Comparison of ENCODE assay signal across 8 mouse cellular contexts in the genomic region with DNA sequence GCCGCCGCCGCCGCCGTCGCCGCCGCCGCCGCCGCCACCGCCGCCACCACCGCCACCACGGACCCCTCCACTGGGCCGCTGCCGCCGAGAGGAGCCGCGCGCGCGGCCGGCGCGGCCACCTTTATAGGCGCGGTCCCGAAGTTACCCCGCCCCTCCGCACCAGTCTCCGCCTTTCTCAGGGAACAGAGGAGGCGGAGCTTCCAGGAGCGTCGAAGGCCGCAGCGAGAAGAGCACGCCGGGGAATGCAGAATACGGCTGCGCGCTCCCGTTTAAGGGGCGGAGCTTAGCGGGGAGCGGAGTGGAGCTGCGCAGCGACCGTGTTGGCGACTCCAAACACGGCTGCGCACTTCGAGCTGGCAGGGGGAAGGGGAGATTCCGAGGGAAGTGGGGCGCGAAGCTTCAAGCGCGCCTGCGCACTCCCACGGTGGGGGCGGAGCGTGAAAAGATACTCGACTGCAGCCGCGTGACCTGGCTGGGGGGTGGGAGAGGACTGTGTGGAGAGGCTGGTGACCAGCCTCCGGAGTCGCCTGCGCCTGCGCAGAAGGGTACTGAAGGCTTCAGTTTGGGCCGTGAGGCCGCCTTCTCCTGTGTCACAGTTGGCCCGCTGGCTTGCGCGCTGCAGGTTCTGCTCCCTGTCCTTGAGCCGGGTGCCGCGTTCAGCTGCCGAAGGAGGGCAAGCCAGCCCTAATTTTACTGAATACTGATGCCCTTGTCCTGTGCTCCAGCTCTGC. TPM values are rescaled to one million over a fixed set of nuclear protein-coding genes. Genes with fewer than 3 reads are reported as not detected.
A peak's percentile ranks its signal among the peaks of the same experiment; 100 is the strongest.
DNase-seq lines count a peak whose midpoint lies in the region; ATAC-seq lines count a peak whose summit lies in the region.

No protein-coding gene starts in this region.

- H3K9me3 ChIP-seq in hindbrain, embryonic 16.5 days (ENCODE audit: control insufficient read depth, low read length), result no peaks in the 10 kb centered on the region

- H3K4me3 ChIP-seq in hindbrain, embryonic 16.5 days (ENCODE audit: low read length), result peak overlapping the region; percentile 94
- H3K4me3 ChIP-seq in macrophage (ENCODE audit: inconsistent target), result peak overlapping the region; percentile 74

- peak; percentile 94 for ATAC-seq in hindbrain, embryonic 16.5 days

- peak overlapping the region; percentile 91 for H3K4me2 ChIP-seq in hindbrain, embryonic 16.5 days (ENCODE audit: low read length)

- H3K79me2 ChIP-seq in macrophage (ENCODE audit: inconsistent target), result peaks cover 44% of the 10 kb centered on the region

- peak overlapping the region; percentile 95 for H3K27ac ChIP-seq in hindbrain, embryonic 16.5 days (ENCODE audit: low read depth, low read length)
- peak overlapping the region; percentile 100 for H3K27ac ChIP-seq in macrophage

- H3K27me3 ChIP-seq in hindbrain, embryonic 16.5 days (replicated peaks; ENCODE audit: control insufficient read depth, insufficient read depth, low read length), result no peaks in the 10 kb centered on the region

- H3K9ac ChIP-seq in hindbrain, embryonic 16.5 days (ENCODE audit: low read depth, low read length), result peak overlapping the region; percentile 98

- WGBS in hindbrain, embryonic 16.5 days, result under 1% methylated on average over 60 of the region's 78 CpGs
- 1% methylated on average over 75 of the region's 78 CpGs for WGBS in macrophage (ENCODE audit: missing documents)

- peaks cover 4% of the 10 kb centered on the region for H3K36me3 ChIP-seq in hindbrain, embryonic 16.5 days (ENCODE audit: control insufficient read depth, insufficient read depth, low read length)
- H3K36me3 ChIP-seq in macrophage (ENCODE audit: inconsistent target), result peaks cover 14% of the 10 kb centered on the region

- peaks cover 54% of the 10 kb centered on the region for H3K4me1 ChIP-seq in hindbrain, embryonic 16.5 days (ENCODE audit: control insufficient read depth, insufficient read depth, low read depth, low read length)

- peak; percentile 100 for DNase-seq in T-cell, adult 2 months (ENCODE audit: low spot score)
- DNase-seq in cerebellum, postnatal 36 days, result peak; percentile 99 to 100
- peak; percentile 99 for DNase-seq in frontal cortex, postnatal 36 days (ENCODE audit: low spot score in 2 of 2)
- DNase-seq in left cerebral cortex, adult 18-20 months (ENCODE audit: low spot score in 2 of 2), result peak; percentile 99
- peak; percentile 99 for DNase-seq in right cerebral cortex, adult 18-20 months
- peak; percentile 99 for DNase-seq in urinary bladder, postnatal 10 days (ENCODE audit: low spot score)

RNA-seq across cellular contexts. Expression of a gene that starts 1.5 kb away (rescaled TPM):
- 35.6 and 55.7 TPM in 2 replicates for polyA plus RNA-seq in hindbrain, embryonic 16.5 days (2015; fragmentation: Nextera tagmentation; extraction: Ambion mirVana)
- total RNA-seq in left cerebral cortex, adult 18-20 months (2021), result 10 to 100 TPM; 43.3 to 47.7 TPM
- 100 to 1,000 TPM in 1 of 26 experiments, 10 to 100 TPM in 22, 1 to 10 TPM in 3; 7.0 to 106 (median 37.3) TPM for total RNA-seq in macrophage (2018; cell fraction: chromatin; rRNA removed)
- 100 to 1,000 TPM in 18 of 26 experiments, 10 to 100 TPM in 8; 59.8 to 198 (median 116) TPM for total RNA-seq in macrophage (2018; cell fraction: cytosol; rRNA removed)
- total RNA-seq in macrophage (2018; cell fraction: nucleus; rRNA removed), result 100 to 1,000 TPM in 2 of 26 experiments, 10 to 100 TPM in 24; 19.5 to 123 (median 68.6) TPM
- polyA plus RNA-seq in macrophage (2018), result 75.7 to 134 TPM (median 82.8 TPM) in 3 replicates

RNA-seq across cellular contexts. Expression of a gene that starts 19.5 kb away (rescaled TPM):
- polyA plus RNA-seq in hindbrain, embryonic 16.5 days (2015; fragmentation: Nextera tagmentation; extraction: Ambion mirVana), result 21.2 and 83.2 TPM in 2 replicates
- 10 to 100 TPM; 87.6 to 93.8 TPM for total RNA-seq in left cerebral cortex, adult 18-20 months (2021)
- 10 to 100 TPM in 15 of 26 experiments, 1 to 10 TPM in 11; 1.8 to 28.3 (median 14.1) TPM for total RNA-seq in macrophage (2018; cell fraction: chromatin; rRNA removed)
- 10 to 100 TPM; 15.2 to 30.1 (median 24.2) TPM for total RNA-seq in macrophage (2018; cell fraction: cytosol; rRNA removed)
- total RNA-seq in macrophage (2018; cell fraction: nucleus; rRNA removed), result 10 to 100 TPM in 14 of 26 experiments, 1 to 10 TPM in 12; 4.9 to 21.9 (median 10.8) TPM
- 16.9 to 26.0 TPM (median 21.9 TPM) in 3 replicates for polyA plus RNA-seq in macrophage (2018)

RNA-seq across cellular contexts. Expression of a gene that starts 25.4 kb away (rescaled TPM):
- 56.9 and 59.5 TPM in 2 replicates for polyA plus RNA-seq in hindbrain, embryonic 16.5 days (2015; fragmentation: Nextera tagmentation; extraction: Ambion mirVana)
- total RNA-seq in left cerebral cortex, adult 18-20 months (2021), result 10 to 100 TPM; 17.1 to 17.2 TPM
- 10 to 100 TPM; 24.0 to 85.6 (median 50.0) TPM for total RNA-seq in macrophage (2018; cell fraction: chromatin; rRNA removed)
- total RNA-seq in macrophage (2018; cell fraction: cytosol; rRNA removed), result 10 to 100 TPM; 42.5 to 58.5 (median 53.2) TPM
- total RNA-seq in macrophage (2018; cell fraction: nucleus; rRNA removed), result 10 to 100 TPM; 29.7 to 68.5 (median 43.5) TPM
- 34.5 to 48.6 TPM (median 44.2 TPM) in 3 replicates for polyA plus RNA-seq in macrophage (2018)

RNA-seq across cellular contexts. Expression of a gene that starts 25.6 kb away (rescaled TPM):
- 43.7 and 50.4 TPM in 2 replicates for polyA plus RNA-seq in hindbrain, embryonic 16.5 days (2015; fragmentation: Nextera tagmentation; extraction: Ambion mirVana)
- 10 to 100 TPM; 42.6 to 45.2 TPM for total RNA-seq in left cerebral cortex, adult 18-20 months (2021)
- total RNA-seq in macrophage (2018; cell fraction: chromatin; rRNA removed), result 10 to 100 TPM in 24 of 26 experiments, 1 to 10 TPM in 2; 6.5 to 49.9 (median 24.1) TPM
- total RNA-seq in macrophage (2018; cell fraction: cytosol; rRNA removed), result 1 to 10 TPM; 1.4 to 4.2 (median 2.3) TPM
- 10 to 100 TPM in 15 of 26 experiments, 1 to 10 TPM in 11; 3.1 to 26.8 (median 11.3) TPM for total RNA-seq in macrophage (2018; cell fraction: nucleus; rRNA removed)
- 1.9 to 5.5 TPM (median 2.3 TPM) in 3 replicates for polyA plus RNA-seq in macrophage (2018)

RNA-seq across cellular contexts. Expression of a gene that starts 53.7 kb away (rescaled TPM):
- polyA plus RNA-seq in hindbrain, embryonic 16.5 days (2015; fragmentation: Nextera tagmentation; extraction: Ambion mirVana), result 24.9 and 77.7 TPM in 2 replicates
- 100 to 1,000 TPM; 253 to 267 TPM for total RNA-seq in left cerebral cortex, adult 18-20 months (2021)
- 10 to 100 TPM; 21.1 to 94.3 (median 56.1) TPM for total RNA-seq in macrophage (2018; cell fraction: chromatin; rRNA removed)
- total RNA-seq in macrophage (2018; cell fraction: cytosol; rRNA removed), result 10 to 100 TPM; 27.4 to 80.7 (median 43.5) TPM
- 10 to 100 TPM; 22.9 to 90.8 (median 48.4) TPM for total RNA-seq in macrophage (2018; cell fraction: nucleus; rRNA removed)
- 66.6 to 78.0 TPM (median 74.8 TPM) in 3 replicates for polyA plus RNA-seq in macrophage (2018)

Comparison
In these comparisons a context has a peak if more than half of its experiments do, and no peak if none do; other contexts are left out.
1. Peak in every context shown above with its lines: DNase-seq, ATAC-seq, H3K4me3 ChIP-seq and H3K27ac ChIP-seq.